Mouse (Mus musculus) liver, adult (tissue): ENCODE measurements at regions not wholly inside any gene's neighbourhood (a gene's known extent, or its start where the extent isn't known, plus 50 kb on each side); places are given as distances from the start of the nearest gene placed in this dataset.

ENCODE experiments used
- GATA4 ChIP-seq: IDR thresholded peaks from 2 replicates; pipeline ENCODE4 v1.6.1; 2014; ENCODE audit warnings: mild to moderate bottlenecking, low read length; ENCODE audit not compliant: insufficient replicate concordance

DNA sequence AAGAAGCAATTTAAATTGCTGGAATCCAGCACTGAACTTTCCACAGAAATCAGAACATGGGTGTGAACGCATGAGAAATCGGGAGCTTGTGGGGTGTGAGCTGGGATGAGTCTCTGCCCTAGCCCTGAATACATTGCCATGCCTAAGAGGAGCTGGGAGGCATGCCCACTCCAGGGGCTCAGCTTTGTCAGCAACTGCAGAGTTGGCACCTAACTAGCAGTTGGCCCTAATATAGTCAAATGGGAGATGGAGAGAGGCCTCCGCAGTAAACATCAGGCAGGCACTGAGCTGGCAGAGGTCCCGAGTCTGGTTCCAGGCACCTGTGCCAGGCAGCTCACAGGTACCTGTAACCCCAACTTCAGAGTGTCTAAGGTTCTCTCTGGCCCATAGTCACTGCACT lies 260.1 kb upstream of the Cdh4 start:
- TF ChIP-seq GATA4 = no peak

- no peak for TF ChIP-seq GATA4
These were observed 249.2 kb upstream of the Cdh4 start for GRCm38 (mm10) chr2:179192906-179193496.

- no peak for TF ChIP-seq GATA4
These were observed 248.6 kb upstream of the Cdh4 start for GRCm38 (mm10) chr2:179193507-179194160.

GRCm38 (mm10) chr2:179197471-179197870 lies 244.8 kb upstream of the Cdh4 start:
- TF ChIP-seq GATA4 = no peak

DNA sequence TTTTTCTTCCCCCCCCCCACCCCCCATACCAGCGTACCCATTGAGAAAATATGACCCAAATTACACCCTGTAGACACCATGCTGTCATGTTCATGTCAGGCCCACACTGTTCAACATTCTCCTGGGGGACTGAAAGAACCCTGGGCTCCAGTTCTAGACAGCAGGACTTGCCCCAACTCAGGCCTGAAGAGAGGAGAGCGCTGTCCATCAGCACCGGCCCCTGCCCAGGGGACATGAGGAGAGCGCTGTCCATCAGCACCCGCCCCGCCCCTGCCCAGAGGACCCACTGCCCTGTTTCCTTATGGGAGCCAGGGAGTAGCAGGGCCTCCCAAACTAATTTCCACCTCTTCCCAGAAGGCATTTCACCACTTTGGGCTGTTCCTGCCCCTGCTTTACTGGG lies 241.7 kb upstream of the Cdh4 start:
- no peak for TF ChIP-seq GATA4

DNA sequence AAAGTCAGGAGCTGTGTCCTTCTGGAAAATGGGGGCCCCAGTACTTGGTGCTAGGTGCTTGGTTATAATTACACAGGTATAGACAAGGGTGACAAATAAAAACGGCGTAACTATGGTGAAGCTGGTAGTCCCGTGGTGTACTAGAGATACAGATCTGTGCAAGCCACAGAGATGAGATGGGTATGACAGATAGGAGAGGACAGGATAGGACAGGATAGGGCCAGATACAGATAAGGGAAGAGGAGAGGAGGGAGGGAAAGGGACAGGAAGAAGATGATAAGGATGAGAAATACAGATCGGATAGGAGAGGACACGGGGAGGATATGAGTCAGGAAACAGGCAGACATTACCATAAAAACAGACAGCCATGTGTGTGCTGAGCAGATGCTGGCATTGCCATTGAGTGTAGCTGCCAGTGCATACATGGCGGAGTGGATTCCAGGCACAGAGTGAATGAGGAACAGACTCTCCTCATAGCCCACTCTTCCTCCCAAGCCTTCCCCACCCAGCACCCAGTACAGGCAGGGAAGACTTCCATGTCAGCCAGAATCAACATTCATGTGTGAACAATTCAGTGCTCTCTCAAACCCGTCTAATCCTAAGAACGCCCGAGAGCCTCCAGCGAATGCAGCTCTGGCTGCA lies 231.9 kb upstream of the Cdh4 start:
- TF ChIP-seq GATA4 = no peak

DNA sequence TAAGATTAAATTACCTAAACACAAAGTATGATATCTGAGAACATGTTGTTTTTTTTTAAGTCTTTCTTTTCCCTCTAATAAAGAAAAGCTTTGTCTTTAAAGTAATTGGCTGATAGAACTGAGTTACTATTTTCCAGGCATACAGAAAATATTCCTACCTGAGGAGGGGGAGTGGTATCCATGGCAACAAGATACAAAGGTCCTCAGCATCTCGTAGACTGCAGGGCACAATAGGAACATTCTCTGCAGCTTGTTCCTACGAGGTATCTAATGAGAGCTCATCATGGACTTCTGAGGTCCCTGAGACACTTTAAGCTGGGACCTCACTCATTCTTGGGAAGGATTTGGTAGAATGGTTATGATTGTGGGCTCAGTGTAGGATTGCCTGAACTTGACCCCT lies 225.5 kb upstream of the Cdh4 start:
- no peak for TF ChIP-seq GATA4

- TF ChIP-seq GATA4 = no peak
These were observed 214.1 kb upstream of the Cdh4 start for GRCm38 (mm10) chr2:179228096-179228495.

- no peak for TF ChIP-seq GATA4
These were observed 210.4 kb upstream of the Cdh4 start for GRCm38 (mm10) chr2:179231708-179232354.

GRCm38 (mm10) chr2:179238166-179238565 lies 204.1 kb upstream of the Cdh4 start:
- TF ChIP-seq GATA4 = no peak

GRCm38 (mm10) chr2:179260892-179261291 lies 181.3 kb upstream of the Cdh4 start:
- peak; percentile 75; the same call in 1 of the 2 replicates for TF ChIP-seq GATA4

DNA sequence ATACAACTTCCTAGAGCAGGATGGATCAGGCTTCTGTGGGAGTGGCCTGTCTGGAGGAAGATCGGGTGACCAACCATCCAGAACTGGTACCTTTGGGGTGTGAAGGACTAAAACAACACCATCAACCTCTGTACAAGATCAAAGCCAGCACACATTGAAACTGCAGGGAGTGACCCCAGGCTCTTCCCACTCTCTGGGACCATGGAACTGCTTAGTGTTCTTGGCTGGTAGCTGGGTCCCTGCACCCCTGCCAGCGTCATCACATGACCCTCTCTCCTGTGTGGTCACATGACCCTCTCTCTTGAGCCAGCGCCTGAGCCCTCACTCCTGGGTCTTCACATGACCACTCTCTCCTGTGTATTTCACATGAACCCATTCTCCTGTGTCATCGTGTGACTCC lies 178.3 kb upstream of the Cdh4 start:
- no peak for TF ChIP-seq GATA4

- TF ChIP-seq GATA4 = no peak
These were observed 176.8 kb upstream of the Cdh4 start for GRCm38 (mm10) chr2:179265436-179265835.

DNA sequence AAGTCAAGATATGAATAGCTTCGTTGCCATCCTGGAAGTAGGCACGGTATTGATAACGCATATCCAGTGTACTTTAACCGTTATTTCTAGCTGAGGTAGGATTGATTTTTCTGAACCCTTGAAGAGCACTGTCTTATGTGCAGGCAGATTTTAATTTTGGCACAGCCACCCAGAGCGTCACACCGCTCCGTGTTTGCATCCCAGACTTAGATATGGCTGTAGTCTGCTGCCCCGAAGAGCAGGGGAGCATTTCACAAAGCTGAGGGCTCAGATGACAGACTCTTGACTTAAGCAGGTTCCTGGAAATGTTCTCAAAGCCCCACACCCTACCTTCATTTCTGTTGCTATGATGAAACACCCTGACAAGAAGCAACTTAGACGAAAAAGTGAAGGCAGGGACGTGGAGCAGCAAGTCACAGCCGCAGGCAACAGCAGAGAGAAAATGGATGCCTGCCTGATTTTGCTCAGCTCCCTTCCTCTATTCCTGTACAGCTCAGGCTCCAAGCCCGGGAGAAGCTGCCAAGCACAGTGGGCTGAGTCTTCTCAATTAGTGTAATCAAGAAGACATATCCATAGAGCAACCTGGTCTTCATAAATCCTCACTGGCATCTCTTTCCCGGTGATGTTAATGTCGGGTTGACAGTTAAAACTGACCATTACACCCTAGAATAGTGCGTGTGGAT lies 164.9 kb upstream of the Cdh4 start:
- TF ChIP-seq GATA4 = no peak

DNA sequence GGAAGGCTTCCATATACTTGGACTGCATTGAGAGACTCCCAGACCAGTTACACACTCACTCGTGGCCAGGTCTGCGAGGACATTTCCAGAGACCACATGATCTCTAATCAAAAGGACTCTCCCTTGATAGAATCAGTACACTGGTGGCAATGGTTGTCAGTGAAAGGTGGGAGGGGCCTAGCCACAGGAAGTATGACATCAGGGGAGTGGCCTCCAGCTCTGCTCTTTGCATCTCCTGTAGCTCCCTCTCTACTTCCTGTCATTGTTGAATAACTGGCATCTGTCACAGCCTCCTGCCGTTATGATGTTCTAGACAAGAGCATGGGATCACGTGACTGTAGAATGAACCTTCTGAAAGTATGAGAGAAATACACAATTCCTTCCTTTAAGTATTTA lies 164.3 kb upstream of the Cdh4 start:
- no peak for TF ChIP-seq GATA4
